Mouse (Mus musculus) hindbrain, embryonic 13.5 days (tissue): ENCODE results near the gene Ahsg. TPM values are rescaled to one million over a fixed set of nuclear protein-coding genes. Genes with fewer than 3 reads are reported as not detected.
"Not testable (repeated sequence)": the region's sequence is repeated elsewhere in the genome, so short reads cannot be mapped to it uniquely, and the experiment has no call there.

Source experiments
- ATAC-seq: fragments of 200-750 bp; cut with Nextera tagmentation; 2 replicates; pipeline ENCODE4 v1.8.0; 2017; ENCODE audit warnings: moderate TSS enrichment; ENCODE audit not compliant: low FRiP score
- H3K27ac ChIP-seq: fragments of 300-500 bp; sonication (generic); 2 replicates; pipeline ENCODE4 v1.5.1; 2015; ENCODE audit warnings: inconsistent platforms, mild to moderate bottlenecking, moderate library complexity
- H3K27me3 ChIP-seq: fragments of 300-500 bp; sonication (generic); 2 replicates; pipeline ENCODE4 v1.6.1; 2015; ENCODE audit warnings: mild to moderate bottlenecking, inconsistent platforms
- H3K36me3 ChIP-seq: fragments of 300-500 bp; sonication (generic); 2 replicates; pipeline ENCODE4 v1.6.1; 2015; ENCODE audit warnings: mild to moderate bottlenecking, inconsistent platforms
- H3K4me1 ChIP-seq: fragments of 300-500 bp; sonication (generic); replicated peaks from 2 replicates; pipeline ENCODE4 v1.6.1; 2015; ENCODE audit warnings: inconsistent platforms
- H3K4me2 ChIP-seq: fragments of 300-500 bp; sonication (generic); 2 replicates; pipeline ENCODE4 v1.6.1; 2015; ENCODE audit warnings: inconsistent platforms, mild to moderate bottlenecking, moderate library complexity
- H3K4me3 ChIP-seq: fragments of 300-500 bp; sonication (generic); 2 replicates; pipeline ENCODE4 v1.5.1; 2015; ENCODE audit warnings: mild to moderate bottlenecking, inconsistent platforms
- H3K9ac ChIP-seq: fragments of 300-500 bp; sonication (generic); 2 replicates; pipeline ENCODE4 v1.6.1; 2015; ENCODE audit warnings: mild to moderate bottlenecking, inconsistent platforms
- H3K9me3 ChIP-seq: fragments of 300-500 bp; sonication (generic); 2 replicates; pipeline ENCODE4 v1.6.1; 2016; ENCODE audit warnings: inconsistent platforms
- WGBS: fragments of 180-500 bp; shearing (Covaris S2); methylation state at CpG from one replicate; pipeline ENCODE4 v1.1.7; 2015; 5-methylcytosine and 5-hydroxymethylcytosine counted together
- polyA plus RNA-seq: library from polyadenylated mRNA; unstranded; fragments of >200 nt; fragmentation: Nextera tagmentation; extraction: Ambion mirVana; gene quantifications from 2 replicates; pipeline ENCODE4 v1.2.1, GENCODE M21; 2015

The Ahsg gene
- polyA plus RNA-seq, 1 experiment from 2014 or later, result not detected

DNA sequence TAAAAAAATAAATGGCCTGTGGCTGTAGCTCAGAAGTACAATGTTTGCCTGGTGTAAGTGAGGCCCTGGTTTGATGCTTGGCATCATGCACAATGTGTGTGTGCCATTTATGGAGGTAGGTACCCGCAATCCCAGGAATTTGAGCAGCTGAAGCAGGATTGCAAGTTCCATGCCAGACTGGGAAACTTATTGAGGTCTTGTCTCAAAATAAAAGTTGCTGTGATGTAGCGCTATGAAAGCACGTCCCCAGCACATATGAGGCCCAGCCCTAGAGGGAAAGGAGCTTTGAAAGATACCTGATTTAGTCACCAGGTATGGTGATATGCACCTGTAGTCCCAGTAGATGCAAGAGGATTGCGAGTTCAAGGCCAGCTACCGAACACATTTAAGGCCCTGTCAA is 30.7 kb downstream of the Ahsg start:
- H3K36me3 ChIP-seq, result no peaks in the 10 kb centered on the region
- H3K4me2 ChIP-seq, result no peak overlapping the region
- ATAC-seq, result no peak
- H3K27me3 ChIP-seq, result no peaks in the 10 kb centered on the region
- no peak overlapping the region for H3K9ac ChIP-seq
- 95% methylated on average over 5 of the region's 5 CpGs for WGBS
- H3K4me1 ChIP-seq, result no peaks in the 10 kb centered on the region
- H3K27ac ChIP-seq, result no peak overlapping the region
- H3K4me3 ChIP-seq, result no peak overlapping the region
- H3K9me3 ChIP-seq, result no peaks in the 10 kb centered on the region

DNA sequence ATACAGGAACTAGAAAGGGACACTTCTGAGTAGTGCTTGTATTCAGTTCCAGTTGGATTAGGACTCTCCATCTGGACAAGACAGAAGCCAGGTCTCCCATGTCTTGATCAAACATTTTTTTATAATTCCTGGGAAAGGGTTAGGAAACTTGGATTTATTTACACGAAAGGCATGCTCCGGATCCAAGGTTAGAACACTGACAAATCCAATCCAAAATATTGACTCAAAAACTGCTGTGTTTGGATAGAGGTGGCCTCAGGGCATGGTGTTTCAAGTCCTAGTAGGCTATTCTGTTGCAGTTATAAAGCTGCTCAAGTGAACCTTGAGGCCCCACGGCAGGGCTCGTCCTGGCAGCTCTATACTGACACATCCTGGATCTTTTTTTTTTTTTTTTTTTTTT is 31.4 kb downstream of the Ahsg start:
- no peak for ATAC-seq
- no peaks in the 10 kb centered on the region for H3K9me3 ChIP-seq
- H3K36me3 ChIP-seq, result no peaks in the 10 kb centered on the region
- no peak overlapping the region for H3K27ac ChIP-seq
- H3K9ac ChIP-seq, result no peak overlapping the region
- WGBS, result 94% methylated on average over 4 of the region's 4 CpGs
- no peaks in the 10 kb centered on the region for H3K27me3 ChIP-seq
- no peak overlapping the region for H3K4me3 ChIP-seq
- no peaks in the 10 kb centered on the region for H3K4me1 ChIP-seq
- H3K4me2 ChIP-seq, result no peak overlapping the region

DNA sequence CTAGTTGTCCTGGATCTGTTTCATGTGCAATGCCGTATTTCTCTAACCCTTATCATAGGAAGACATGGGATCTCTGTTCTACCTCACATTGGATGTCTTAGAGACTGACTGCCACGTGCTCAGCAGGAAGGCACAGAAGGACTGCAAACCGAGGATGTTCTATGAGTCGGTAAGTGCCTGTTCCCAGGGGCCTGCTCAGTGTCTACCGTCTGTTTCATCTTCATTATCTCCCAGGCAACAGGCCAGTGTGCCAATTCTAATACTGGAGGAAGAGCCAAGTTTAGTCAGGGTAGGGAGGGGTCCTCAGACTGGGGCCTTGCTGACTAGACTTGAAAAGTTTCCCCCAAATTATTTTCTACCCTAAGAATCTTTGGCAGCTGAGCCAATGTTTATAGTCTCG is 38.5 kb downstream of the Ahsg start:
- no peak overlapping the region for H3K9ac ChIP-seq
- no peak overlapping the region for H3K4me3 ChIP-seq
- H3K27ac ChIP-seq, result no peak overlapping the region
- no peaks in the 10 kb centered on the region for H3K9me3 ChIP-seq
- ATAC-seq, result peak; percentile 59; the same call in 1 of the 2 replicates
- H3K36me3 ChIP-seq, result no peaks in the 10 kb centered on the region
- H3K4me1 ChIP-seq, result no peaks in the 10 kb centered on the region
- no peak overlapping the region for H3K4me2 ChIP-seq
- 61% methylated on average over 6 of the region's 6 CpGs for WGBS
- no peaks in the 10 kb centered on the region for H3K27me3 ChIP-seq

DNA sequence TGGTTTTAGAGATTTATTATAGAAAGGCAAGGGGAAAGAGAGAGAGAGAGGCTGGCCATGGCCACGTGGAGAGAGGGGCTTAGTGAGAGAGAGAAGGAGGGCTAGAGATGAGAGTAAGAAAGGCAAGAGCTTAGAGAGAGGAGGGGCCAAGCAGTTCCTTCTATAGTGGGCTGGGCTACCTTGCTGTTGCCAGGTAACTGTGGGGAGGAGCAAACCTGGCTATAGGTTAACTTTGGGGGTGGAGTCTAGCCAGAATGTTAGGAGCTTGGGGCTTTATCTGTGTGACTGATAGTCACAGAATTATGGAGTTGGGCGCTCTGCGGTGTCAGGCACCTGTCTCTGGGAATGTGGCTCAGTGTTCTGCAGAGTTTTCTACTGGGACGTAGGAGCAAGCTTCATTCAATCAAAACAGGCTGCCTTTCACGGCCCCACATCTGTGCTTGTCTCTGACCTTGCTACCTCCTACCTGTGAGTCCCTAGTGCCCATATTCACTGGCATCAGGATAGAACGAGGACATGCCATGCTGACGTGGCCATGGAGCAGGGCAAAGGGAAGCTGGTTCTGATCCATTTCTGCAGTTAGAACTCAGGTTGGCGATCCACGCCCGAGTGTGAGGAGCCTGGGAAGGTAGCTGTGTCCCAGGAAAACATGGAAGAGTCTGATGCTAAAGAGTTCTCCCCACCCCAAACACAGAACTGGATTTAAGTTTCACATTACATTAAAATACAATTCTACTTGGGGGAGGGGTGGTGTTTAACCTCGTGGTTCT is 40.5 kb downstream of the Ahsg start:
- Histone ChIP-seq H3K4me1 (no peaks in the 10 kb centered on the region), H3K4me2 (no peak overlapping the region), H3K9ac (no peak overlapping the region), H3K27ac (no peak overlapping the region), H3K9me3 (no peaks in the 10 kb centered on the region), H3K4me3 (no peak overlapping the region), H3K36me3 (no peaks in the 10 kb centered on the region), H3K27me3 (no peaks in the 10 kb centered on the region)
- WGBS, result 89% methylated on average over 11 of the region's 11 CpGs
- ATAC-seq, result no peak

DNA sequence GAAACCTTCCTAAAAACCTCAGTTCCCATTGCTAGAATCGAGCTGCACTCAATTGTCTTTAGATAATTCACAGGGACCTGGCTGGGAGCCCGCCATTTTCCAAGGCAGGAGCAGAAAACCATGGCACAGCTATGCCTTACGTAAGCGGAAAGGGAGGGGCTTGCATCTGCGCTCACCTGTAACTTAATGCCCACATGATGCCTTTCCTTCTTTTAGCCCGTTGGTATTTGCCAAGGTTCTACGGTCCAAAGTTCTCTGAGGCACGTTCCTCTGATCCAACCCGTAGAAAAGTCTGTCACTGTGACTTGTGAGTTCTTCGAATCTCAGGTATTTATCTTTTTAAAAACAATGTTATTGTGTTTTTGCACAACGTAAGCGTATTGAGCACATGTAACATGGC is 46.6 kb downstream of the Ahsg start:
- 91% methylated on average over 12 of the region's 12 CpGs for WGBS
- Histone ChIP-seq H3K4me3 (no peak overlapping the region), H3K27ac (no peak overlapping the region), H3K9ac (no peak overlapping the region), H3K4me1 (no peaks in the 10 kb centered on the region), H3K36me3 (no peaks in the 10 kb centered on the region), H3K27me3 (0 out of 2 replicates have a peak, but pooled peaks cover 3% of the 10 kb centered on the region), H3K4me2 (no peak overlapping the region), H3K9me3 (no peaks in the 10 kb centered on the region)
- no peak for ATAC-seq

DNA sequence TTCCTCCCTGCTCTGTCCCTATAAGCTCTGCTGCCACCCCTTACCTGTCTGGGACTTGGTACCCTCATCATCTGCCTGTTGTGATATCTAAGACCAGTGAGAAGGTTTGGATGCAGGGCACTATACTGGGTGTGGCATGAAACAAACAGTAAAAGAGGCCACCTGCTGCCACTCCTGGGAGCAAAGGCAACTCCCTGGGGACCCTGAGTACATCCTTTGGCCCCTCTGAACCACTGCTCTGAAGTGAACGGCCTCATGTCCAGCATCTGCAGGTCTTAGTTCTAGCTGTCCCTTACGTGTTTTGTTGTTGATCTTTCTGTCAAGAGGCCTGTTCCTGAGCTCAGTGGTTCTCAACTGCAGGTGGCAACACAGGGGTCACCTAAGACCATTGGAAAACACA is 47.5 kb downstream of the Ahsg start:
- 73% methylated on average over 2 of the region's 2 CpGs for WGBS
- no peak for ATAC-seq
- no peaks in the 10 kb centered on the region for H3K36me3 ChIP-seq

DNA sequence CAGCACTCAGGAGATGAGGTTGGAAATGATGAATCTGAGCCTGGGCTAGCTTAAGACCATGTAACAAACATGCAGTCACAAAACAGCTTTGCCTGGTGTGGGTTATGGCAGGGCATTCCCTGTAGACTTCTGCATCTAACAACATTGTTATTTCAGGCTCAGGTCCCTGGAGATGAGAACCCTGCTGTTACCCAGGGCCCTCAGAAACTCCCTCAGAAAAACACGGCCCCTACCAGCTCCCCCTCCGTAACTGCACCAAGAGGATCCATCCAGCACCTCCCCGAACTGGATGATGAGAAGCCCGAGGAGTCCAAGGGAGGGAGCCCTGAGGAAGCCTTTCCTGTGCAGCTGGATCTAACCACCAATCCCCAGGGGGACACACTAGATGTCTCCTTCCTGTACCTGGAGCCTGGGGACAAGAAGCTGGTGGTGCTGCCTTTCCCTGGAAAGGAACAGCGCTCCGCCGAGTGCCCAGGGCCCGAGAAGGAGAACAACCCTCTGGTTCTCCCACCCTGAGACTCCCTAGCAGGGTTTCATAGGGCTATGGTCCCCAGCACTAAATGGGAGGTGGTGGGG is 48.1 kb downstream of the Ahsg start:
- H3K27ac ChIP-seq, result no peak overlapping the region
- ATAC-seq, result no peak
- H3K4me1 ChIP-seq, result no peaks in the 10 kb centered on the region
- no peak overlapping the region for H3K4me2 ChIP-seq
- 85% methylated on average over 8 of the region's 8 CpGs for WGBS
- no peak overlapping the region for H3K9ac ChIP-seq
- no peak overlapping the region for H3K4me3 ChIP-seq
- H3K27me3 ChIP-seq, result 0 out of 2 replicates have a peak, but pooled peaks cover 3% of the 10 kb centered on the region
- H3K36me3 ChIP-seq, result no peaks in the 10 kb centered on the region
- H3K9me3 ChIP-seq, result no peaks in the 10 kb centered on the region

More for the DNA sequence above, 47.5 kb downstream of the Ahsg start:
- no peak overlapping the region for H3K27ac ChIP-seq
- H3K4me1 ChIP-seq, result no peaks in the 10 kb centered on the region
- H3K4me3 ChIP-seq, result no peak overlapping the region
- H3K27me3 ChIP-seq, result 0 out of 2 replicates have a peak, but pooled peaks cover 3% of the 10 kb centered on the region
- H3K9ac ChIP-seq, result no peak overlapping the region
- no peaks in the 10 kb centered on the region for H3K9me3 ChIP-seq
- no peak overlapping the region for H3K4me2 ChIP-seq

DNA sequence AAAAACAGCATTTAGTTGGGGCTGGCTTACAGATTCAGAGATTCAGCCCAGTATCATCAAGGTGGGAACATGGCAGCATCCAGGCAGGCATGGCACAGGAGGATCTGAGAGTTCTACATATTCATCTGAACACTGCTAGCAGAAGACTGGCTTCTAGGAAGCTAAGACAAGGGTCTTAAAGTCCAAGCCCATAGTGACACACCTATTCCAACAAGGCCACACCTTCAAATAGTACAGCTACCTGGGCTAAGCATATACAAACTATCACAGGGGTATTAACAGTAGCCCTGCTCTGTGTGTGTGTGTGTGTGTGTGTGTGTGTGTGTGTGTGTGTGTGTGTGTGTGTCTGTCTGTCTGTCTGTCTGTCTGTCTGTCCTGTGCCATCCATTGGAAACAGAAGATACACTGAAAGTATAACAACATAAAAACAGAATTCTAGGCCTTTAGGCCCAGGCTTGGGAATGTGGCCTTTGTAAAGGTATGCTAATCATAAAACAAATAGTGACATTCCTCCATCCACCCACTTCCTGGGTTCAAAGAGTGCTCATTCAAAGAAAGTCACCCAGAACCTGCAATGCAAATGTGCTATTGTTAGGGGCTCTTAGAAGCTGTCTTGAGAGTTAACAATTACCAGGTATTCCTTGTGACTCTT is 50.9 kb downstream of the Ahsg start:
- not testable (repeated sequence) for H3K4me1 ChIP-seq, H3K36me3 ChIP-seq, H3K4me3 ChIP-seq, H3K9ac ChIP-seq, H3K9me3 ChIP-seq, ATAC-seq, H3K4me2 ChIP-seq, H3K27ac ChIP-seq, H3K27me3 ChIP-seq

DNA sequence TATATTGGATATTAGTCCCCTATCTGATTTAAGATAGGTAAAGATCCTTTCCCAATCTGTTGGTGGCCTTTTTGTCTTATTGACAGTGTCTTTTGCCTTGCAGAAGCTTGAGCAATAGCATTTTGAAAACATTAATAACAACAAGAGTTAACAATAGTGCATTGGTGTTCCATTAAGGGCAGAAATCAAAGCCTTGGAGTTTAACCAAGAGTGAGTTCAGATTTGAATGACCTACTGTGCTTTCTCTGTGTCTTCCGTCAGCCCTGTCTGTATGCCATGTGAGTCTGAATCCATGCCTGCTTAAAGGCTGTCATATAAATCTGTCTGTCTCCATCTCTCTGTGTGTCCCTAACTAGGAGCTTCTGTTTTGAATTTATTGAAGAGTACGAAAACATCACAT is 56.3 kb downstream of the Ahsg start:
- Histone ChIP-seq H3K4me1 (no peaks in the 10 kb centered on the region), H3K36me3 (no peaks in the 10 kb centered on the region), H3K27me3 (no peaks in the 10 kb centered on the region), H3K27ac (no peak overlapping the region), H3K4me2 (no peak overlapping the region), H3K4me3 (no peak overlapping the region), H3K9ac (no peak overlapping the region), H3K9me3 (no peaks in the 10 kb centered on the region)
- ATAC-seq, result no peak
- 90% methylated on average over 2 of the region's 2 CpGs for WGBS

Other genes with a start within 250 kb of the Ahsg start
- 0.80 and 0.84 TPM in 2 replicates for gene Dgkg, start 234.1 kb upstream of the Ahsg start, polyA plus RNA-seq
- gene Crygs, start 79.7 kb upstream of the Ahsg start, polyA plus RNA-seq, result not detected in 2 replicates
- 23.5 and 24.0 TPM in 2 replicates for gene Tbccd1, start 33.6 kb upstream of the Ahsg start, polyA plus RNA-seq
- 98.9 and 101 TPM in 2 replicates for gene Dnajb11, start 33.4 kb upstream of the Ahsg start, polyA plus RNA-seq
- not detected in 2 replicates for gene Fetub, start 27.1 kb downstream of the Ahsg start, polyA plus RNA-seq
- gene Hrg, start 59.8 kb downstream of the Ahsg start, polyA plus RNA-seq, result 0.22 TPM in 1 of 2 replicates, not detected in the other
- gene Kng2, start 138.2 kb downstream of the Ahsg start, polyA plus RNA-seq, result 0.16 TPM in 1 of 2 replicates, not detected in the other
- 0.14 TPM in 1 of 2 replicates, not detected in the other for gene Kng1, start 166.6 kb downstream of the Ahsg start, polyA plus RNA-seq
- 315 and 322 TPM in 2 replicates for gene Eif4a2, start 216.2 kb downstream of the Ahsg start, polyA plus RNA-seq
- gene Rfc4, start 236.5 kb downstream of the Ahsg start, polyA plus RNA-seq, result 53.0 and 57.9 TPM in 2 replicates